Mouse (Mus musculus) gastrocnemius, adult 8-10 months (tissue): ENCODE results near the gene Gm7145. TPM values are rescaled to one million over a fixed set of nuclear protein-coding genes. Genes with fewer than 3 reads are reported as not detected.
"Not testable (repeated sequence)": the region's sequence is repeated elsewhere in the genome, so short reads cannot be mapped to it uniquely, and the experiment has no call there.

Source experiments
- DNase-seq, 2 experiments: peaks; one replicate each; pipeline ENCODE4 v3.0.0; 2022; ENCODE audit warnings: low spot score in 2 of 2
- total RNA-seq, 4 experiments: library from RNA; stranded (reverse); gene quantifications; 2 replicates each; pipeline ENCODE4 v1.2.4; 2022

The Gm7145 gene
- total RNA-seq, result not detected

DNA sequence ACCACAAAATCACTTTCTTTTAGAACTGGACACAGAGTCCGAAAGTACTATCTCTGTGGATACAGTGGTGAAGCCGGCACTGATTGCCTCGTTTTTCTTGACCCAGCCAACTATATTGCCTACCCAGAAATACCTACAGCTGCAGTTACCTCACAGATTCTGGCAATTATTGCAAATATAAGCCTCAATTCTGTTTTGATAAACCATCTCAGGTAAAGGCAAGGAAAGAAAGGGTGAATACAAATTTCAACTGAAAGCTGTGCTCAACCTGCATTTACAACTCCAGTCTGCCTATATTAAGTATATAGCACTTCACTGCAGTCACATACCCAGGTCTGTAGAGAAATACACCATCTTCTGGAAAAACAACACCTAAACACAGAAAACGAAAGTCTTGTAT is at the start of gene Gm7145:
TSS of gene Gm7145 (plus strand) at position 301 of the 400 bp plus-strand sequence.
- DNase-seq, result no peak

DNA sequence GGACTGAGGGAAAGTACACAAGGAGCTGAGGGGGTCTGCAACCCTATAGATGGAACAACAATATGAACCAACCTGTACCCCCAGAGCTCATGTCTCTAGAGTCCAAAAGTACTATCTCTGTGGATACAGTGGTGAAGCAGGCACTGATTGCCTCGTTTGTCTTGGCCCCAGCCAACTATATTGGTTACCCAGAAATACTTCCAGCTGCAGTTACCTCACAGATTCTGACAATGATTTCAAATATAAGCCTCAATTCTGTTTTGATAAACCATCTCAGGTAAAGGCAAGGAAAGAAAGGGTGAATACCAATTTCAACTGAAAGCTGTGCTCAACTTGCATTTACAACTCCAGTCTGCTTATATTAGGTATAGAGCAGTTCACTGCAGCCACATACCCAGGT is 38.0 kb upstream of the Gm7145 start, which contains the start of gene Gm28168:
TSS of gene Gm28168 (plus strand) at position 301 of the 400 bp plus-strand sequence.
- DNase-seq, result not testable (repeated sequence)

DNA sequence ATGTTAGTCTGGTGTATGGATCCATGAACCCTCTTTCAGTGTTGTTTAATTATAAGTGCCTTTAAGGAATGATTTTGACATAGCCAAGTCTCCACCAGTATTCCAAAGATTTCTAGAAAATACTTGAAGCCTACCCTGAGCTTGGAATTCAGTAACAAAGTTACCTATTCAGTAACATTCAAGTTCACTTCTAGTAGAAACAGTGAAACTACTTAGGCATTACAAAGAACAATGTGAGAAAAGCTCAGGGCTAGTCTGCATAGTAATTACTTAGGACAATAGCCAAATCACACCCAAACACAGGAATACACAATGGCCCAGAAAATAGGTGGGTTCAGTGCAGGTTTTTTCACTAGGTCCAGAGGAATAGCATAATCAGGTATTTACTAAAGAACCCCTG is 38.1 kb downstream of the Gm7145 start:
- not testable (repeated sequence) for DNase-seq

DNA sequence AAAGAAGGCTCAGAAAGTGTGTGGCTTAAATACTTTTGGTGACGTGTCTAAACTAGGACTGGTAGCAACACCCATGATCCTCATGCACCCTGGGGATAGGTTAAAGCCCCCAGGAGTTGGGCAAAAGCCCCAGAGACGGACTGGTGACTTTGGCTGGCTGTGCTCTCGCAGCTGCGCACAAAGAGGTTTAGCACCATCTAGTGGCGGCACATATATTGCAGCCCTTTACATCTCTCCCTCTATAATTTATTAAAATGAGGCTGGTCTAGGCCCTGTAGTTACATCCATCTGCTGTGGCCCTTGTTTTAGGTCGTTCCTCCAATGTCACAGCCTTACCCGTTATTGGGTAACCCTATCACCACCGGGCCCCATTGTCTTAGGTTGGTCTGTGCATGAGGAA is 47.0 kb downstream of the Gm7145 start:
- DNase-seq, result not testable (repeated sequence)

Other genes with a start within 250 kb of the Gm7145 start
- gene B020011L13Rik, start 184.8 kb upstream of the Gm7145 start, total RNA-seq, result not detected
- not detected for gene Gm28360, start 135.9 kb upstream of the Gm7145 start, total RNA-seq
- not detected for gene Gm28168, start 37.9 kb upstream of the Gm7145 start, total RNA-seq
- gene Gm29106, start 210.6 kb downstream of the Gm7145 start, total RNA-seq, result not detected